Mouse (Mus musculus): Measurements from ENCODE around the gene Pygl. TPM values are rescaled to one million over a fixed set of nuclear protein-coding genes. Genes with fewer than 3 reads are reported as not detected.
"Not testable (repeated sequence)": the region's sequence is repeated elsewhere in the genome, so short reads cannot be mapped to it uniquely, and the experiment has no call there.

The Pygl gene
- total RNA-seq, 2 experiments from 2014 or later, result 4.2 to 4.5 TPM

GRCm38 (mm10) chr12:70221425-70221824, 9.9 kb downstream of the Pygl start:
- DNase-seq (ENCODE audit: low spot score in 2 of 2), result no peak

GRCm38 (mm10) chr12:70218795-70219540, 12.3 kb downstream of the Pygl start:
- Histone ChIP-seq H3K4me3 (no peak overlapping the region), H3K27ac (no peak overlapping the region)
- DNase-seq (ENCODE audit: low spot score in 2 of 2), result no peak
- TF ChIP-seq CTCF (conservative IDR thresholded peaks at IDR 0.05), result no peak

More at GRCm38 (mm10) chr12:70221425-70221824, 9.9 kb downstream of the Pygl start:
- TF ChIP-seq CTCF (conservative IDR thresholded peaks at IDR 0.05), result no peak
- no peak overlapping the region for H3K4me3 ChIP-seq
- H3K27ac ChIP-seq, result no peak overlapping the region

GRCm38 (mm10) chr12:70216229-70216800, 15.0 kb downstream of the Pygl start:
- no peak overlapping the region for H3K27ac ChIP-seq
- no peak overlapping the region for H3K4me3 ChIP-seq
- TF ChIP-seq CTCF (conservative IDR thresholded peaks at IDR 0.05), result no peak
- DNase-seq (ENCODE audit: low spot score in 2 of 2), result no peak

- Histone ChIP-seq H3K27ac (no peak overlapping the region), H3K4me3 (no peak overlapping the region)
- DNase-seq (ENCODE audit: low spot score in 2 of 2), result no peak
- no peak for TF ChIP-seq CTCF (conservative IDR thresholded peaks at IDR 0.05)
Measured at GRCm38 (mm10) chr12:70214281-70214680, 17.0 kb downstream of the Pygl start.

- DNase-seq (ENCODE audit: low spot score in 2 of 2), result no peak
- Histone ChIP-seq H3K4me3 (no peak overlapping the region), H3K27ac (no peak overlapping the region)
- no peak; the same call in 1 of the 2 replicates for TF ChIP-seq CTCF (conservative IDR thresholded peaks at IDR 0.05)
Measured at GRCm38 (mm10) chr12:70213601-70214000, 17.7 kb downstream of the Pygl start.

DNA sequence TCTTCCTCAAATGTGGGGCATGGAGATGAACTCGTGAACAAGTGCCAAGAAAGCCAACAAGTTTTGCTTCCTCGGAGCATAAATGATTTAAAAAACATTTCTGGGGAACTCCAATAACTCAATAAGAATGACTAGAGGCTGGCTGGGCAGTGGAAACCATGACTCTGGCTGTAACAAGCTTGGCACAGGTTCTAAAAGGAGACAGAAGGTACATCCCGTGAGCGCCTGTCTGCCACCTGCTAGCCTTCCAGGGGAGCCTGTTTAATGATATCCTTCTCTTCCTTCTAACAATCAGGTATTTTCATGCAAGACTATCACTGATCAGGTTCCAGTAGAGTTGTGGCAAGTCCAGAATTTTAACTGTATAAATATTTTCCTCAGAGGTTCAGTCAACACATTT, 18.8 kb downstream of the Pygl start:
- TF ChIP-seq CTCF (conservative IDR thresholded peaks at IDR 0.05), result no peak
- no peak overlapping the region for H3K27ac ChIP-seq
- H3K4me3 ChIP-seq, result no peak overlapping the region
- no peak for DNase-seq (ENCODE audit: low spot score in 2 of 2)

DNA sequence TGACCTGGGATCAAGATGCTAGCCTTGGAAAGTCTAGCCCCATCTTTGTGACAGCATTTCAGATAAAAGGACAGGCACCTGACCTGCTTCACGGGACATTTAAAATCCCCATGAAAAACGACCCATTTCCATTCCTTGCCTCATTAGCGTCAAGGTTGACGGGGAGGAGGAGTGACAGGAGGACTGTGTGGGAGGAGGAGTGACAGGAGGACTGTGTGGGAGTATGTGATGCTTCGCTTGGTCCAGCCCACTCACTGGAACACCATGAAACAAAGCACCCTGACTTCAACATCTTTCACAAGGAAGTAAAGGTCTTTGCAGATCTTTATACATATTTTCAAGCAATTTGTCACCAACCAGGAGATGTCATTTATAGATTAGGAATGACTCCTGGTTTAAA, 23.1 kb downstream of the Pygl start:
- no peak for DNase-seq (ENCODE audit: low spot score in 2 of 2)
- Histone ChIP-seq H3K27ac (no peak overlapping the region), H3K4me3 (no peak overlapping the region)
- no peak for TF ChIP-seq CTCF (conservative IDR thresholded peaks at IDR 0.05)

DNA sequence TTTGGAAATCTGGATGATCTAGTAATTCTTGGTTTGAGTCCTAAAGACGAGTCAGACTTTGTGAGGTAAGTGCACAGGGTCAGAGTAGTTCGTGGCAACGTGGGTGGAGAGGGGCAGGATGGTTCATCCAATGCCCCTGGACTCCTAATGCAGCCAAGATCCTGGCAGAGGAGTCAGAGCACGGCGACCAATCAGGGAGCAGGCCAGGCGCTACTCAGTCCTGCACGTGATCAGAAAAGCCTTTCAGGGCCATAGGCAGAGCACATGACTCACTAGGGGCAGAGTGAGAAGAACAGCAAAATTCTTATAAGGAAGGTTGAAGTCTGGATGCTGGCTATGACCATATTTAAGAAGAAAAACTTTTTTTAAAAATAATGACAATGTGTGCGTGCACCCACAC, 26.9 kb downstream of the Pygl start:
- no peak overlapping the region for H3K27ac ChIP-seq
- DNase-seq (ENCODE audit: low spot score in 2 of 2), result no peak
- no peak overlapping the region for H3K4me3 ChIP-seq
- no peak for TF ChIP-seq CTCF (conservative IDR thresholded peaks at IDR 0.05)

DNA sequence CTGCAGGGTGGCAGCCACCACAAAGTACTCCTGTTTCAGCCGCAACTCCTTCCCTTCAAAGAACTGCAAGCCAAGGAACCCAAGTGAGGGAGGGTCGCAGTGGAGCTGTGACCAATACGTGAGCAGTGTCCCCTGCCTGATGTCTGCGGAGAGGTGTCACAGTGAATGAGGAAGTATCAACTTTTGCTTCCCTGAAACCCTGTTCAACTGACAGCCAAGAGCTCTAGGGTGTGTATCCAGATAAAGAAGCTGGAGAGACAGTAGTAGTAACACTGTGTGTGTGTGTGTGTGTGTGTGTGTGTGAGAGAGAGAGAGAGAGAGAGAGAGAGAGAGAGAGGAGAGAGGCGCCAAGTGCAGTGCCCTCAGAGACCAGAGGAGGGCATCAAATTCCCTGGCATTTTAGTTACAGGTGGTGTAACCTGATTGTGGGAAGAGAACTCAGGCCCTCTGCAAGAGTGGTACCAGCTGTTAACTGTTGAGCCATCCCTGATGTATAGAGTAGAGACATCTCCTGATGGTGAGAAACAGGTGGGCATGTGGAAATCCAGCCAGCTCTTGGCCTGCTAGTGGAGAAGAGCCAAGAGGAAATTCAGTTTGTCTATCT, 29.3 kb downstream of the Pygl start:
- peak; percentile 39 for TF ChIP-seq CTCF (conservative IDR thresholded peaks at IDR 0.05)
- no peak overlapping the region for H3K4me3 ChIP-seq
- no peak for DNase-seq (ENCODE audit: low spot score in 2 of 2)
- no peak overlapping the region for H3K27ac ChIP-seq

GRCm38 (mm10) chr12:70196341-70196740, 34.9 kb downstream of the Pygl start:
- no peak for TF ChIP-seq CTCF (conservative IDR thresholded peaks at IDR 0.05)
- DNase-seq (ENCODE audit: low spot score in 2 of 2), result no peak
- Histone ChIP-seq H3K4me3 (no peak overlapping the region), H3K27ac (no peak overlapping the region)

DNA sequence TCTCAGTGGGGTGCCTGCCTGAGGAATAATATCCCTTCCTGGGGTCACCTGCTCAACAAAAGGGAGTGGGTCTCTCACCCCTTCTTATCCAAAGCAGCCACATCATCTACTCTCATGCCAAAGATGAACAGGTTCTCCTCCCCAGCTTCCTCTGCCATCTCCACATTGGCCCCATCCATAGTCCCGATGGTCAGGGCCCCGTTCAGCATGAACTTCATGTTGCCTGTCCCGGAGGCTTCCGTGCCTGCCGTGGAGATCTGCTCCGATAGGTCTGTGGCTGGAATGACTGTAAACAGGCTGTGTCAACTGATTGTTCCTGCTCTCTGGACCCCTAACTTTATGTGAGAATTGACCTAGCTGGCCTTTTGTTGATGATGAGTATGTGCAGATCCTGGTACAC, 35.9 kb downstream of the Pygl start:
- no peak for DNase-seq (ENCODE audit: low spot score in 2 of 2)
- no peak for TF ChIP-seq CTCF (conservative IDR thresholded peaks at IDR 0.05)
- no peak overlapping the region for H3K27ac ChIP-seq
- no peak overlapping the region for H3K4me3 ChIP-seq

DNA sequence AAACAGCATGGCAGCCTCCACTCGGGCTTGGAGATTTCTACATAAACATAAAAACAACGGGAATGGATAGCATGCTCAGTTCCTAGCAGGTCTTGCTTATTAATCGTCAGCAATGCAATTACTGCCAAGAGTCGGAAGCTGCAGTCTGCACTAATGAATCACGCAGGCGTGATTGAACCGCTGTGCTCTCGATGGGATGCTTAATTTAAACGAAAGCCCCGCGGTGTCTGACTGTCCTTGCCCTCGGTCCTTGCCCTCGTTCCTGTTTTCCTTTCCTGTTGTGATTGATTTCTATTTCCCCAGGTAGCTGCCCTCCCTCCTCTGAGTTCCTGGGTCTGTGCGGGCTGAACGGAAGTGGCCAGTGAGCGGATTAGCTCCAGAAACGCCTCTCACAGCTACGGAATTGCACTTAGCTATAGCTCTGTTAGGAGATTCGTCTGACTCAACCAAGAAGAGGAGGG, 39.0 kb downstream of the Pygl start:
- peak overlapping the region; percentile 50 for H3K4me3 ChIP-seq
- no peak for TF ChIP-seq CTCF (conservative IDR thresholded peaks at IDR 0.05)
- peak overlapping the region; percentile 79 for H3K27ac ChIP-seq
- DNase-seq (ENCODE audit: low spot score in 2 of 2), result peak; percentile 19 to 54

DNA sequence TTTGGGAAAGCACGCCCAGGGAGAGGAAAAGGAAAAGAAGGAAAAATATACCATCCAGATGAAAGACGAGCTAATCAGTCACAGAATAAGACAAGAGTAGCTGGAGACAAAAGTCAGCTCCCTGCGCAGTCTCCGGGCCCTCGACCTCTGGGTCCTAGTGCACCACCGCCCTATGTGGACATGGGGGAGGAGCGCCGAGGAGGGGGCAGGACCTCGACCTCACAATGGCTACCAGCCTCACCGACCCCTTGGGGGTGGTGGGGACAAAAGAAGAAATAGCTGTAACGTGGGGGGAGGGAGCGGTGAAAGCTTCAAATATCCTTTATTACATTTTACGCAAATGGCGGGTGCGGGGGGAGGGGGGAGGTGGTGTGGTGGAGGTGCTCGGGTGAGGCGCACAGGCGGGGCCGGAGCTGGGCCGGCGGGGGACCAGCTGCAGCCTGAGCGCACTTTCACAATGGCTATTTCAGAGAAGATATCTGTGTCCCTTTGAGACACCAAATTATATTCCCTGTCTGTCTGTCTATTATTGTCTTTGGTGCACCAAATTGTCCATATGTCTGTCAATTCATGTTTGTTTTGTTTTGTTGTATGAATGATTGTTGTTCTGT, 47.0 kb downstream of the Pygl start:
- Histone ChIP-seq H3K27ac (no peak overlapping the region), H3K4me3 (peak overlapping the region; percentile 11; the same call in 1 of the 2 replicates)
- TF ChIP-seq CTCF (conservative IDR thresholded peaks at IDR 0.05), result no peak
- DNase-seq (ENCODE audit: low spot score in 2 of 2), result no peak

GRCm38 (mm10) chr12:70183507-70183906, 47.8 kb downstream of the Pygl start:
- not testable (repeated sequence) for H3K4me3 ChIP-seq; DNase-seq (ENCODE audit: low spot score in 2 of 2); H3K27ac ChIP-seq
